Mouse (Mus musculus) neutrophil, adult 83 days (primary cell): ENCODE data around the gene Cdc6. TPM values are rescaled to one million over a fixed set of nuclear protein-coding genes. Genes with fewer than 3 reads are reported as not detected.

Experiments
- total RNA-seq, 2 experiments: library from RNA; stranded (reverse); gene quantifications; one replicate each; pipeline ENCODE4 v1.2.4; 2023

The Cdc6 gene
- 10 to 100 TPM; 26.4 to 33.3 TPM for total RNA-seq

GRCm38 (mm10) chr11:98907437-98908173 is at the start of gene Cdc6:
TSS of gene Cdc6 (plus strand) at chr11:98907801.

GRCm38 (mm10) chr11:98863028-98863750 is 44.4 kb upstream of the Cdc6 start, which contains the start of gene Wipf2:
TSS of gene Wipf2 (plus strand) at chr11:98863638.

GRCm38 (mm10) chr11:98927438-98928076 is 20.0 kb downstream of the Cdc6 start, which contains the start of gene Rara:
TSS of gene Rara (plus strand) at chr11:98927818.

Other genes with a start within 250 kb of the Cdc6 start
- not detected for gene Gsdma, start 243.4 kb upstream of the Cdc6 start, total RNA-seq
- gene Psmd3, start 225.2 kb upstream of the Cdc6 start, total RNA-seq = 10 to 100 TPM; 46.3 to 52.0 TPM
- gene Csf3, start 206.5 kb upstream of the Cdc6 start, total RNA-seq = under 1 TPM in 1 of 2 experiments, not detected in 1; 0.33 TPM
- 10 to 100 TPM; 39.0 to 54.0 TPM for gene Med24, start 178.4 kb upstream of the Cdc6 start, total RNA-seq
- gene Thra, start 167.2 kb upstream of the Cdc6 start, total RNA-seq = 10 to 100 TPM; 24.3 to 28.2 TPM
- gene Nr1d1, start 132.5 kb upstream of the Cdc6 start, total RNA-seq = 1 to 10 TPM in 1 of 2 experiments, under 1 TPM in 1; 0.68 to 1.1 TPM
- 100 to 1,000 TPM; 193 to 195 TPM for gene Msl1, start 112.3 kb upstream of the Cdc6 start, total RNA-seq
- 10 to 100 TPM; 50.6 to 51.9 TPM for gene Casc3, start 102.9 kb upstream of the Cdc6 start, total RNA-seq
- under 1 TPM; 0.11 to 0.53 TPM for gene Rapgefl1, start 71.0 kb upstream of the Cdc6 start, total RNA-seq
- gene Wipf2, start 44.2 kb upstream of the Cdc6 start, total RNA-seq = 10 to 100 TPM; 26.3 to 31.6 TPM
- 100 to 1,000 TPM; 105 to 125 TPM for gene Rara, start 20.0 kb downstream of the Cdc6 start, total RNA-seq
- gene Gjd3, start 75.2 kb downstream of the Cdc6 start, total RNA-seq = not detected
- 100 to 1,000 TPM; 283 to 298 TPM for gene Top2a, start 116.4 kb downstream of the Cdc6 start, total RNA-seq
- gene Igfbp4, start 133.4 kb downstream of the Cdc6 start, total RNA-seq = 10 to 100 TPM; 46.1 to 52.4 TPM
- 1 to 10 TPM; 3.1 to 5.6 TPM for gene Tns4, start 181.5 kb downstream of the Cdc6 start, total RNA-seq
- gene Ccr7, start 247.3 kb downstream of the Cdc6 start, total RNA-seq = under 1 TPM; 0.57 to 0.79 TPM